9 mouse cellular contexts compared by ENCODE assay signal in genomic region chr2:33640978-33641858, GRCm38 (mm10). TPM values are rescaled to one million over a fixed set of nuclear protein-coding genes. Genes with fewer than 3 reads are reported as not detected.
A peak's percentile ranks its signal among the peaks of the same experiment; 100 is the strongest.
DNase-seq lines count a peak whose midpoint lies in the region; ATAC-seq and TF ChIP-seq lines count a peak whose summit lies in the region.
"Had no signal": no experiment of that assay in that cellular context is flagged by ENCODE, and none has a peak within 500 bp of the region (broad histone marks: within the 10 kb centered on the region; RNA-seq: fewer than 3 reads in every experiment).

No protein-coding gene starts in this region.

- 1% methylated on average over 53 of the region's 56 CpGs for WGBS in embryonic facial prominence, embryonic 13.5 days
- 2% methylated on average over 44 of the region's 56 CpGs for WGBS in heart, postnatal 0 days
- under 1% methylated on average over 44 of the region's 56 CpGs for WGBS in midbrain, embryonic 15.5 days

- no peak for TF ChIP-seq CTCF in heart, postnatal 0 days (IDR thresholded peaks at IDR 0.05; ENCODE audit: low read depth)

- peak overlapping the region; percentile 77 for H3K4me2 ChIP-seq in embryonic facial prominence, embryonic 13.5 days
- peak overlapping the region; percentile 73 for H3K4me2 ChIP-seq in heart, postnatal 0 days (ENCODE audit: low read depth, low read length)
- H3K4me2 ChIP-seq in midbrain, embryonic 15.5 days: peak overlapping the region; percentile 46

- H3K9me3 ChIP-seq in embryonic facial prominence, embryonic 13.5 days: no peaks in the 10 kb centered on the region
- no peaks in the 10 kb centered on the region for H3K9me3 ChIP-seq in heart, postnatal 0 days (replicated peaks; ENCODE audit: control insufficient read depth, low read length)
- H3K9me3 ChIP-seq in midbrain, embryonic 15.5 days: no peaks in the 10 kb centered on the region

- H3K27me3 ChIP-seq in embryonic facial prominence, embryonic 13.5 days: peaks cover 96% of the 10 kb centered on the region
- peaks cover 100% of the 10 kb centered on the region for H3K27me3 ChIP-seq in heart, postnatal 0 days (ENCODE audit: control insufficient read depth, insufficient read depth, low read length)
- peaks cover 87% of the 10 kb centered on the region for H3K27me3 ChIP-seq in midbrain, embryonic 15.5 days (replicated peaks)

- peak; percentile 46 for DNase-seq in adrenal gland, postnatal 14 days
- no peak for DNase-seq in heart, postnatal 0 days (ENCODE audit: low spot score)
- peak; percentile 23 to 58 for DNase-seq in kidney, postnatal 36 days
- no peak for DNase-seq in urinary bladder, adult 2 months (ENCODE audit: low spot score)
- DNase-seq in cerebellum, adult 11 months: no peak

- no peak for TF ChIP-seq EP300 in heart, postnatal 0 days (IDR thresholded peaks at IDR 0.05; ENCODE audit: low read depth)

- H3K36me3 ChIP-seq in embryonic facial prominence, embryonic 13.5 days: no peaks in the 10 kb centered on the region
- H3K36me3 ChIP-seq in heart, postnatal 0 days (replicated peaks; ENCODE audit: control insufficient read depth, insufficient read depth, low read length): no peaks in the 10 kb centered on the region
- no peaks in the 10 kb centered on the region for H3K36me3 ChIP-seq in midbrain, embryonic 15.5 days (replicated peaks)

- H3K4me1 ChIP-seq in embryonic facial prominence, embryonic 13.5 days: peaks cover 44% of the 10 kb centered on the region
- H3K4me1 ChIP-seq in heart, postnatal 0 days (ENCODE audit: control insufficient read depth, insufficient read depth): peaks cover 9% of the 10 kb centered on the region; the same call in 1 of the 2 replicates
- H3K4me1 ChIP-seq in midbrain, embryonic 15.5 days: peaks cover 21% of the 10 kb centered on the region

- ATAC-seq in embryonic facial prominence, embryonic 13.5 days (ENCODE audit: insufficient number of reproducible peaks, insufficient read depth, low FRiP score, low TSS enrichment, low read depth): no peak
- no peak; the same call in 1 of the 2 replicates for ATAC-seq in heart, postnatal 0 days (ENCODE audit: insufficient read depth, low read depth)
- ATAC-seq in midbrain, embryonic 15.5 days (replicated peaks): no peak
- no peak for ATAC-seq in megakaryocyte progenitor cell, adult 5-6 weeks (replicated peaks; ENCODE audit: poor library complexity)

- H3K4me3 ChIP-seq in embryonic facial prominence, embryonic 13.5 days: peak overlapping the region; percentile 52
- H3K4me3 ChIP-seq in heart, postnatal 0 days (ENCODE audit: low read depth, low read length): peak overlapping the region; percentile 45
- peak overlapping the region; percentile 29 for H3K4me3 ChIP-seq in midbrain, embryonic 15.5 days

- H3K9ac ChIP-seq in embryonic facial prominence, embryonic 13.5 days: peak overlapping the region; percentile 58
- H3K9ac ChIP-seq in heart, postnatal 0 days (replicated peaks; ENCODE audit: low read depth, low read length): no peak overlapping the region
- H3K9ac ChIP-seq in midbrain, embryonic 15.5 days: no peak overlapping the region

- H3K27ac ChIP-seq in embryonic facial prominence, embryonic 13.5 days: no peak overlapping the region
- H3K27ac ChIP-seq in heart, postnatal 0 days (ENCODE audit: low read depth): no peak overlapping the region
- H3K27ac ChIP-seq in midbrain, embryonic 15.5 days: 0 out of 2 replicates have a peak overlapping the region, but pooled peaks have one; percentile 18

RNA-seq across cellular contexts. Expression of gene Lmx1b, which starts 0.9 kb away (rescaled TPM):
- total RNA-seq in adrenal gland, postnatal 14 days (2021): not detected in 2 replicates
- 0.55 TPM in 2 replicates for polyA plus RNA-seq in embryonic facial prominence, embryonic 13.5 days (2015; fragmentation: Nextera tagmentation; extraction: Ambion mirVana)
- total RNA-seq in heart, postnatal 0 days (2014; rRNA removed; ENCODE audit: low replicate concordance): not detected in 2 replicates
- polyA plus RNA-seq in heart, postnatal 0 days (2015; fragmentation: Nextera tagmentation; extraction: Ambion mirVana): not detected in 2 replicates
- polyA plus RNA-seq in midbrain, embryonic 15.5 days (2015; fragmentation: Nextera tagmentation; extraction: Ambion mirVana): 1.5 and 1.7 TPM in 2 replicates
- 0.12 and 0.38 TPM in 2 replicates for polyA plus RNA-seq in urinary bladder, adult 2 months (2012; rRNA removed)
- total RNA-seq in megakaryocyte progenitor cell, adult 5-6 weeks (2015): not detected in 2 replicates
- total RNA-seq in megakaryocyte progenitor cell, adult 5-6 weeks (2017): not detected in 2 replicates
- total RNA-seq: common myeloid progenitor, adult 5-6 weeks had no signal

Comparison
In these comparisons a context has a peak if more than half of its experiments do, and no peak if none do; other contexts are left out.
1. DNase-seq: peak in adrenal gland, postnatal 14 days (single experiment) and kidney, postnatal 36 days (2 of 2); none in heart, postnatal 0 days (single experiment), urinary bladder, adult 2 months (single experiment) and cerebellum, adult 11 months (single experiment).
2. Peak in every context shown above with its lines, with median percentiles within 50 percentile points of each other: H3K4me2 ChIP-seq and H3K4me3 ChIP-seq.